Mouse (Mus musculus) heart, adult 11 months (tissue): ENCODE measurements around the gene Ltbp3.

Experiments used
- DNase-seq: peaks from one replicate; pipeline ENCODE4 v3.0.0; 2022

The Ltbp3 gene

GRCm38 (mm10) chr19:5793917-5794770 lies 53.4 kb downstream of the Ltbp3 start:
- DNase-seq = peak; percentile 94

GRCm38 (mm10) chr19:5794771-5795576 lies 54.3 kb downstream of the Ltbp3 start:
- DNase-seq = peak; percentile 97

GRCm38 (mm10) chr19:5795668-5796572 lies 55.2 kb downstream of the Ltbp3 start:
- DNase-seq = no peak

- DNase-seq = peak; percentile 91
These were observed 55.9 kb downstream of the Ltbp3 start for GRCm38 (mm10) chr19:5796573-5797111.

GRCm38 (mm10) chr19:5797381-5798111 lies 56.8 kb downstream of the Ltbp3 start:
- peak; percentile 81 for DNase-seq

- no peak for DNase-seq
These were observed 58.2 kb downstream of the Ltbp3 start for GRCm38 (mm10) chr19:5798700-5799479.

- peak; percentile 93 for DNase-seq
These were observed 59.1 kb downstream of the Ltbp3 start for GRCm38 (mm10) chr19:5799566-5800349.

- no peak for DNase-seq
These were observed 59.6 kb downstream of the Ltbp3 start for GRCm38 (mm10) chr19:5800350-5800631.

- DNase-seq = peak; percentile 93
These were observed 60.1 kb downstream of the Ltbp3 start for GRCm38 (mm10) chr19:5800632-5801431.

- DNase-seq = no peak
These were observed 60.8 kb downstream of the Ltbp3 start for GRCm38 (mm10) chr19:5801432-5801964.

- peak; percentile 99 for DNase-seq
These were observed 61.5 kb downstream of the Ltbp3 start for GRCm38 (mm10) chr19:5802011-5802786.

- DNase-seq = no peak
These were observed 62.0 kb downstream of the Ltbp3 start for GRCm38 (mm10) chr19:5802787-5803040.

- DNase-seq = peak; percentile 100
These were observed 62.6 kb downstream of the Ltbp3 start for GRCm38 (mm10) chr19:5803041-5803880.

GRCm38 (mm10) chr19:5803881-5804279 lies 63.2 kb downstream of the Ltbp3 start:
- DNase-seq = no peak

GRCm38 (mm10) chr19:5804371-5804899 lies 63.7 kb downstream of the Ltbp3 start:
- peak; percentile 94 for DNase-seq

GRCm38 (mm10) chr19:5806051-5806808 lies 65.5 kb downstream of the Ltbp3 start:
- DNase-seq = peak; percentile 97

- peak; percentile 96 for DNase-seq
These were observed 66.1 kb downstream of the Ltbp3 start for GRCm38 (mm10) chr19:5806809-5807205.
